Mouse (Mus musculus) heart, adult 2 months (tissue): ENCODE results near the gene Myo10.

ENCODE experiments used
- CTCF ChIP-seq: fragments of 200-600 bp; IDR thresholded peaks from 2 replicates; pipeline ENCODE4 v1.8.1; 2022; ENCODE audit warnings: antibody characterized with exemption, mild to moderate bottlenecking, moderate library complexity
- EP300 ChIP-seq: fragments of 200-500 bp; IDR thresholded peaks from 2 replicates; pipeline ENCODE4 v1.6.1; 2011; ENCODE audit warnings: low read depth, low read length, control low read depth; ENCODE audit not compliant: insufficient read depth
- POLR2A ChIP-seq: fragments of 200-500 bp; IDR thresholded peaks from 2 replicates; pipeline ENCODE4 v1.6.1; 2011; ENCODE audit warnings: mild to moderate bottlenecking, low read depth, low read length, control low read depth; ENCODE audit not compliant: insufficient read depth

- no peak for TF ChIP-seq CTCF
- TF ChIP-seq EP300, result no peak
- no peak for TF ChIP-seq POLR2A
These were observed 32.4 kb upstream of the Myo10 start for GRCm38 (mm10) chr15:25589916-25590315.
